Mouse (Mus musculus) limb, embryonic 11.5 days (tissue): Measurements from ENCODE around the gene Vsir. TPM values are rescaled to one million over a fixed set of nuclear protein-coding genes. Genes with fewer than 3 reads are reported as not detected.

Experiments
- ATAC-seq: fragments of 200-750 bp; cut with Nextera tagmentation; 2 replicates; pipeline ENCODE4 v1.8.0; 2017; ENCODE audit warnings: low read depth; ENCODE audit not compliant: insufficient number of reproducible peaks, low FRiP score, low TSS enrichment
- DNase-seq: peaks from one replicate; pipeline ENCODE4 v3.0.0-alpha.2; 2015; ENCODE audit warnings: low spot score
- H3K27ac ChIP-seq: fragments of 300-500 bp; sonication (generic); replicated peaks from 2 replicates; pipeline ENCODE4 v1.5.1; 2014; ENCODE audit warnings: low read depth, mild to moderate bottlenecking, low read length
- H3K27me3 ChIP-seq: fragments of 300-500 bp; sonication (generic); 2 replicates; pipeline ENCODE4 v1.6.1; 2014; ENCODE audit warnings: mild to moderate bottlenecking, low read length, mixed read lengths; ENCODE audit not compliant: control insufficient read depth, insufficient read depth
- H3K36me3 ChIP-seq: fragments of 300-500 bp; sonication (generic); 2 replicates; pipeline ENCODE4 v1.6.1; 2014; ENCODE audit warnings: mild to moderate bottlenecking, low read length, moderate library complexity, mixed read lengths; ENCODE audit not compliant: control insufficient read depth, insufficient read depth
- H3K4me1 ChIP-seq: fragments of 300-500 bp; sonication (generic); 2 replicates; pipeline ENCODE4 v1.6.1; 2014; ENCODE audit warnings: low read length, mixed read lengths; ENCODE audit not compliant: control insufficient read depth, insufficient read depth
- H3K4me2 ChIP-seq: fragments of 300-500 bp; sonication (generic); 2 replicates; pipeline ENCODE4 v1.6.1; 2014; ENCODE audit warnings: low read depth, mild to moderate bottlenecking, moderate library complexity; ENCODE audit not compliant: severe bottlenecking
- H3K4me3 ChIP-seq: fragments of 300-500 bp; sonication (generic); 2 replicates; pipeline ENCODE4 v1.5.1; 2014; ENCODE audit warnings: low read depth, low read length
- H3K9ac ChIP-seq: fragments of 300-500 bp; sonication (generic); 2 replicates; pipeline ENCODE4 v1.6.1; 2014; ENCODE audit warnings: mild to moderate bottlenecking, low read length
- H3K9me3 ChIP-seq: fragments of 300-500 bp; sonication (generic); 2 replicates; pipeline ENCODE4 v1.6.1; 2016; ENCODE audit warnings: low read length; ENCODE audit not compliant: control insufficient read depth
- WGBS: fragments of 180-500 bp; shearing (Covaris S2); extraction: QIAGEN DNeasy Blood & Tissue Kit; methylation state at CpG from one replicate; pipeline ENCODE4 v1.1.7; 2014; 5-methylcytosine and 5-hydroxymethylcytosine counted together
- polyA plus RNA-seq: library from polyadenylated mRNA; unstranded; fragments of >200 nt; fragmentation: Nextera tagmentation; extraction: Ambion mirVana; gene quantifications from 2 replicates; pipeline ENCODE4 v1.2.1, GENCODE M21; 2014

Gene Vsir
- polyA plus RNA-seq, 1 experiment from 2014 or later = 2.4 TPM

GRCm38 (mm10) chr10:60350077-60350804 is 3.6 kb downstream of the Vsir start:
- peaks cover 13% of the 10 kb centered on the region; the same call in 1 of the 2 replicates for H3K4me1 ChIP-seq
- no peaks in the 10 kb centered on the region for H3K9me3 ChIP-seq
- no peak overlapping the region for H3K9ac ChIP-seq
- DNase-seq (no peak), ATAC-seq (no peak)
- H3K4me2 ChIP-seq = 0 out of 2 replicates have a peak overlapping the region, but pooled peaks have one; percentile 16
- no peak overlapping the region for H3K4me3 ChIP-seq
- H3K27ac ChIP-seq = no peak overlapping the region
- peaks cover 2% of the 10 kb centered on the region; the same call in 1 of the 2 replicates for H3K27me3 ChIP-seq
- 50% methylated on average over 5 of the region's 5 CpGs for WGBS
- no peaks in the 10 kb centered on the region for H3K36me3 ChIP-seq

GRCm38 (mm10) chr10:60350805-60351167 is 4.1 kb downstream of the Vsir start:
- Histone ChIP-seq H3K9ac (no peak overlapping the region), H3K9me3 (no peaks in the 10 kb centered on the region), H3K27me3 (peaks cover 2% of the 10 kb centered on the region; the same call in 1 of the 2 replicates), H3K4me1 (peaks cover 13% of the 10 kb centered on the region; the same call in 1 of the 2 replicates), H3K4me3 (no peak overlapping the region), H3K36me3 (no peaks in the 10 kb centered on the region), H3K4me2 (0 out of 2 replicates have a peak overlapping the region, but pooled peaks have one; percentile 16), H3K27ac (peak overlapping the region; percentile 76)
- ATAC-seq (peak; percentile 3; the same call in 1 of the 2 replicates), DNase-seq (peak; percentile 94)
- WGBS = 48% methylated on average over 3 of the region's 3 CpGs

GRCm38 (mm10) chr10:60351248-60351647 is 4.6 kb downstream of the Vsir start:
- Histone ChIP-seq H3K9ac (no peak overlapping the region), H3K4me1 (peaks cover 13% of the 10 kb centered on the region; the same call in 1 of the 2 replicates), H3K9me3 (no peaks in the 10 kb centered on the region), H3K27ac (peak overlapping the region; percentile 76), H3K36me3 (no peaks in the 10 kb centered on the region), H3K4me2 (0 out of 2 replicates have a peak overlapping the region, but pooled peaks have one; percentile 7), H3K27me3 (peaks cover 2% of the 10 kb centered on the region; the same call in 1 of the 2 replicates), H3K4me3 (no peak overlapping the region)
- 0 out of 2 replicates have a peak, but pooled peaks have one; percentile 10 for ATAC-seq
- WGBS = 23% methylated on average over 3 of the region's 3 CpGs
- no peak for DNase-seq

GRCm38 (mm10) chr10:60351761-60352455 is 5.3 kb downstream of the Vsir start:
- Histone ChIP-seq H3K27me3 (peaks cover 2% of the 10 kb centered on the region; the same call in 1 of the 2 replicates), H3K9ac (no peak overlapping the region), H3K4me3 (no peak overlapping the region), H3K4me1 (peaks cover 10% of the 10 kb centered on the region; the same call in 1 of the 2 replicates), H3K9me3 (no peaks in the 10 kb centered on the region), H3K36me3 (no peaks in the 10 kb centered on the region), H3K4me2 (0 out of 2 replicates have a peak overlapping the region, but pooled peaks have one; percentile 7), H3K27ac (peak overlapping the region; percentile 76)
- WGBS = 32% methylated on average over 7 of the region's 7 CpGs
- ATAC-seq (peak; percentile 67; the same call in 1 of the 2 replicates), DNase-seq (peak; percentile 41)

- no peak overlapping the region for H3K9ac ChIP-seq
- no peaks in the 10 kb centered on the region for H3K27me3 ChIP-seq
- no peak for DNase-seq
- H3K27ac ChIP-seq = no peak overlapping the region
- no peaks in the 10 kb centered on the region for H3K9me3 ChIP-seq
- ATAC-seq = no peak
- H3K36me3 ChIP-seq = no peaks in the 10 kb centered on the region
- 65% methylated on average over 5 of the region's 5 CpGs for WGBS
- no peak overlapping the region for H3K4me2 ChIP-seq
- H3K4me1 ChIP-seq = peaks cover 7% of the 10 kb centered on the region; the same call in 1 of the 2 replicates
- H3K4me3 ChIP-seq = no peak overlapping the region
Measured at GRCm38 (mm10) chr10:60353241-60354002, 6.8 kb downstream of the Vsir start.

- H3K36me3 ChIP-seq = no peaks in the 10 kb centered on the region
- DNase-seq (no peak), ATAC-seq (no peak)
- no peak overlapping the region for H3K4me3 ChIP-seq
- H3K27me3 ChIP-seq = no peaks in the 10 kb centered on the region
- WGBS = 89% methylated on average over 4 of the region's 4 CpGs
- no peaks in the 10 kb centered on the region for H3K9me3 ChIP-seq
- peaks cover 5% of the 10 kb centered on the region; the same call in 1 of the 2 replicates for H3K4me1 ChIP-seq
- no peak overlapping the region for H3K4me2 ChIP-seq
- no peak overlapping the region for H3K9ac ChIP-seq
- H3K27ac ChIP-seq = no peak overlapping the region
Measured at GRCm38 (mm10) chr10:60354003-60354325, 7.3 kb downstream of the Vsir start.

GRCm38 (mm10) chr10:60354881-60355677 is 8.4 kb downstream of the Vsir start:
- DNase-seq (no peak), ATAC-seq (no peak)
- H3K4me2 ChIP-seq = no peak overlapping the region
- 72% methylated on average over 11 of the region's 11 CpGs for WGBS
- no peaks in the 10 kb centered on the region for H3K9me3 ChIP-seq
- no peak overlapping the region for H3K9ac ChIP-seq
- H3K4me1 ChIP-seq = peaks cover 4% of the 10 kb centered on the region; the same call in 1 of the 2 replicates
- H3K4me3 ChIP-seq = no peak overlapping the region
- H3K27ac ChIP-seq = 0 out of 2 replicates have a peak overlapping the region, but pooled peaks have one; percentile 5
- no peaks in the 10 kb centered on the region for H3K36me3 ChIP-seq
- no peaks in the 10 kb centered on the region for H3K27me3 ChIP-seq
